Mouse (Mus musculus) skeletal muscle tissue, postnatal 0 days (tissue): ENCODE data around the gene Lhfpl1. TPM values are rescaled to one million over a fixed set of nuclear protein-coding genes. Genes with fewer than 3 reads are reported as not detected.

Source experiments
- polyA plus RNA-seq: library from polyadenylated mRNA; unstranded; fragments of >200 nt; fragmentation: Nextera tagmentation; extraction: Ambion mirVana; gene quantifications from 2 replicates; pipeline ENCODE4 v1.2.1, GENCODE M21; 2015

The Lhfpl1 gene
- polyA plus RNA-seq: 0.65 and 1.5 TPM in 2 replicates

DNA sequence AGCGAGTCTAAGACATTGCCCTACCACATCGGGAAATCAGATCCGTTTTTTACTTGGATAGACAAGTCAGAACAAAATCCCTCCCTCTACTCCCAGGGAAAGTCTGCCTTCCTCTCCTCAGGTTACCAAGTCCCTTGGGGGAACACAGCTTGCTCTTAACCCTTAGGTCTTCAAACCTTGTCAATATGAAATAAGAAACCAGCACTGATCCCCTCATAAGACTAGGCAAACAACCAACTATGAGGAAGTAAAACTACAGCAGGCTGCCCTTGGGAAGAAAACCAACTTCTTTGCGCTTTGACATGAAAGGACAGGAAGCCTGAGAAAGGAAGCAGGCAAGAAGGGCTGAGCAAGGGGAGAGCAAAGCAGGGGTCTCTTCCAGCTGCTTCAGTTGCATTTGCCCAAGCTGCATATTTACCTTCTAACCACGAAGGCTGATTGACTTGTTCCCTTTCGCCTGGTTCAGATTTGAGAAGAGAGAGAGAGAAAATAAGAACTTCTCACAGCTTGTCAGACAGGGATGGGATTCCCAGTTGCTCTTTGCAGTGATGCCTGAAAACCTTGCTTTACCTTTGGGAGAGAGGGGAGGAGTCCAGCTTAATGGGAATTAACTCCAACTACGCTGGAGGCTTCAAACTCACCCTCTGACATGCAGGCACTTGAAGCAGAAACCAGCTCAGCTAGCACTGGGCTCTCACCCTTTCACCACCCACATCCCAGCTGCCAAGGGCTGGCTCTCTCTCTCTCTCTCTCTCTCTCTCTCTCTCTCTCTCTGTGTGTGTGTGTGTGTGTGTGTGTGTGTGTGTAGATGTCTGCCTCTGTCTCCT lies at the start of gene Lhfpl1:
Gene Lhfpl1 (minus strand): TSS at position 713 of the 827 bp plus-strand sequence.

Other genes with a start within 250 kb of the Lhfpl1 start
- gene Amot, start 156.1 kb upstream of the Lhfpl1 start, polyA plus RNA-seq: 38.0 and 47.8 TPM in 2 replicates